Mouse (Mus musculus) intestine, embryonic 15.5 days (tissue): ENCODE measurements around the gene Ntf3. TPM values are rescaled to one million over a fixed set of nuclear protein-coding genes. Genes with fewer than 3 reads are reported as not detected.

Experiments
- ATAC-seq: fragments of 200-750 bp; cut with Nextera tagmentation; 2 replicates; pipeline ENCODE4 v1.8.0; 2017; ENCODE audit warnings: moderate TSS enrichment, moderate library complexity
- H3K27ac ChIP-seq: fragments of 300-500 bp; sonication (generic); 2 replicates; pipeline ENCODE4 v1.5.1; 2015; ENCODE audit warnings: mild to moderate bottlenecking, inconsistent platforms
- H3K27me3 ChIP-seq: fragments of 300-500 bp; sonication (generic); replicated peaks from 2 replicates; pipeline ENCODE4 v1.6.1; 2015; ENCODE audit warnings: inconsistent platforms
- H3K36me3 ChIP-seq: fragments of 300-500 bp; sonication (generic); 2 replicates; pipeline ENCODE4 v1.6.1; 2015; ENCODE audit warnings: inconsistent platforms
- H3K4me1 ChIP-seq: fragments of 300-500 bp; sonication (generic); replicated peaks from 2 replicates; pipeline ENCODE4 v1.6.1; 2015; ENCODE audit warnings: inconsistent platforms
- H3K4me2 ChIP-seq: fragments of 300-500 bp; sonication (generic); replicated peaks from 2 replicates; pipeline ENCODE4 v1.6.1; 2015; ENCODE audit warnings: mild to moderate bottlenecking, inconsistent platforms
- H3K4me3 ChIP-seq: fragments of 300-500 bp; sonication (generic); replicated peaks from 2 replicates; pipeline ENCODE4 v1.5.1; 2015; ENCODE audit warnings: inconsistent platforms
- H3K9ac ChIP-seq: fragments of 300-500 bp; sonication (generic); 2 replicates; pipeline ENCODE4 v1.6.1; 2015; ENCODE audit warnings: inconsistent platforms
- H3K9me3 ChIP-seq: fragments of 300-500 bp; sonication (generic); 2 replicates; pipeline ENCODE4 v1.6.1; 2016; ENCODE audit warnings: inconsistent platforms
- WGBS: fragments of 180-500 bp; shearing (Covaris S2); methylation state at CpG from one replicate; pipeline ENCODE4 v1.1.7; 2015; 5-methylcytosine and 5-hydroxymethylcytosine counted together
- polyA plus RNA-seq: library from polyadenylated mRNA; unstranded; fragments of >200 nt; fragmentation: Nextera tagmentation; extraction: Ambion mirVana; gene quantifications from 2 replicates; pipeline ENCODE4 v1.2.1, GENCODE M21; 2015

Gene Ntf3
- polyA plus RNA-seq, 1 experiment from 2014 or later = 7.8 TPM

DNA sequence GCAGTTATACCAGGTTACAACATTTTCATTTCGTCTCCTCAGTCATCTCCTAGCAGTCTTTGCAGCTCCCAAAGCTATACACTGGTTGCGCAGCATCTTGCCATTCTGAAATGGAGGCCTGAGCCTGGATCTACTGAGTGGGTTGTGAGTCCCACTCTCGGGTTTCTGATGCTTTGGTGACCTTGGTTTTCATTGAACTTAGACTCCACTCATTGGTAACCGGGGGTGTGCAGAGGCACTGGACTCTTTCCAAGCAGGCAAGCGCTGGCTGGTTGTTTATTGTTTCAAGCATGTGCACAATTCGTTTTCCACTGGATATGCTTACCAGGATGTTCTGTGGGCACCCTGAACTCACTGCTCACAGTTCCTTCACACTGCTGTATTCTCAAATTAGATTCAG is 71.7 kb downstream of the Ntf3 start:
- 0 out of 2 replicates have a peak, but pooled peaks cover 2% of the 10 kb centered on the region for H3K4me1 ChIP-seq
- H3K9ac ChIP-seq = no peak overlapping the region
- H3K4me3 ChIP-seq = no peak overlapping the region
- no peak for ATAC-seq
- no peaks in the 10 kb centered on the region for H3K9me3 ChIP-seq
- H3K4me2 ChIP-seq = no peak overlapping the region
- no peaks in the 10 kb centered on the region for H3K36me3 ChIP-seq
- 69% methylated on average over 6 of the region's 6 CpGs for WGBS
- H3K27me3 ChIP-seq = no peaks in the 10 kb centered on the region
- no peak overlapping the region for H3K27ac ChIP-seq

DNA sequence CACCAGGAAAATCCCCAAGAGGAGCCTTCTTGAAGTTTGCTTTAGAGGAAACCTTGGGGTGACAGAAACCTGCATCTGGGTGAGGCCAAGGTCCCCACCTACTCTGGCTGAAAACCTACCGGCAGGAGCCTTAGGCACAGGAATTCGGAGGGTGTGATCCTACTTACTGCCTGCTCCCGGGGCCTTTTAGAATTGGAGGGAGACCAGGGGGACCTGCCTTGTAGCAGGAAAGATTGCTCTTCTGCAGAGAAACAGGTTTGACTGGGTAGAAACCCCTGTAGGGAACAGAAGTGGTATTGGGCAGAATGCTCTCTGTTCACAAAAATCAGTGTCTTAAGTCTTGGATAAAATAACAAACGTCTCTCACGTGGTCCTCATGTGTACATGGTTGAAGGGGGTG is 74.7 kb downstream of the Ntf3 start:
- H3K4me3 ChIP-seq = no peak overlapping the region
- 45% methylated on average over 5 of the region's 5 CpGs for WGBS
- ATAC-seq = no peak
- H3K36me3 ChIP-seq = no peaks in the 10 kb centered on the region
- H3K9me3 ChIP-seq = no peaks in the 10 kb centered on the region
- no peaks in the 10 kb centered on the region for H3K27me3 ChIP-seq
- no peak overlapping the region for H3K27ac ChIP-seq
- no peak overlapping the region for H3K9ac ChIP-seq
- 0 out of 2 replicates have a peak, but pooled peaks cover 2% of the 10 kb centered on the region for H3K4me1 ChIP-seq
- H3K4me2 ChIP-seq = no peak overlapping the region

DNA sequence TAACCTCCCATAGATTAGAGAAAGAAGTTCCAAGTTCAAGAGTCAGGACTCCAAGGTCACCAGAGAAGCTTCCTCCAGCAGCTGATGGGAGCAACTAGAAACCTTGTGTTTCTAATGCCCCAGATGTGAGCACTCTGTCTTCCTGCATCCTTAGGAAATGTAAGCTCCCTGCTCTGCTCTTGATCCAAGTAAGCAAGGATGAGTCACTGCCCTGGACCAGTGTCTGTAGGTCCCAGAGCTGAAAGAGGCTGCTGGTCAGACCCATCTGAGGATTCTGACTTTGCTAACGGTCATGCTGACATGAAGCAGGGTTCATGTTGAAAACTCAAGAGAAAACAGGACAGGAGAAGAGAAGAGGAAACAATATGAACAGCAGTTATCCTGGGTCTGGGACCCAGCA is 76.6 kb downstream of the Ntf3 start:
- H3K36me3 ChIP-seq = no peaks in the 10 kb centered on the region
- H3K27me3 ChIP-seq = no peaks in the 10 kb centered on the region
- ATAC-seq = no peak
- H3K9me3 ChIP-seq = no peaks in the 10 kb centered on the region
- no peak overlapping the region for H3K9ac ChIP-seq
- no peak overlapping the region for H3K4me2 ChIP-seq
- no peaks in the 10 kb centered on the region for H3K4me1 ChIP-seq
- 78% methylated on average over 1 of the region's 1 CpGs for WGBS
- H3K4me3 ChIP-seq = no peak overlapping the region
- no peak overlapping the region for H3K27ac ChIP-seq

DNA sequence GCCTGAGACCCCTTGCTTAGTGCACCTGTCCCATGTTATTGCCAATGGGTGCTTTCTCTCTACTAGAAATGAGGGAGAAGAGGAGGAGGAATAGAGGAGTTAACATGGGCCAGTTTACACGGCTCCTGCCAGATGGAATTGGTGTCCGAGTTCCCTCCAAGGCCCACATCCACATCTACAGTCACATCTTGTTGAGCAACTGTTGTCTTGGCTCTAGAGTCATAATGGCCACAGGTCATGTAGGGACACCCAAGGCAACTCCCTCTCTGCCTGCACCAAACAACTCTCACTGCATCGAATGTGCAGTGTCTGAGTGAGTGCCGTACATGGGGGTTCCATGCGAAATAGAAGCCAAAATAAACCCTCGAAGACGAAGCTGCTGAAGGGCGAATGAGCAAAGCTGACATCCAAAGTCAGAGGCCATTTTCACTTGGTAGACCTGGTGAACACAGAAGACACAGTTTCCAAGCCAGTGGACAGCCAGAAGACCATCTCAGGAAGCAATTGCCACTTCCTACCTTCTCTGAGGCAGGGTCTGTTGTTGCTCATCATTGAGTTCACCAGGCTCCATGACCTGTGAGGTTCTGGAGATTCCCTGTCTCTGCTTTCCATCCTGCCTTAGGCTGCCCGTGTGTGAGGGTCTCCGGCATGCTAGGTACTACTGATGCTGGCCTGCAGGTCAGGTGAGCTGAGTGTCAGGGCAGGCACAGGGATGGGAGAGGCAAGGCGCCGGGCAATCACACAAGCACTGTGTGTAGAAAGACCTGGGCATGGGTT is 78.0 kb downstream of the Ntf3 start:
- 91% methylated on average over 12 of the region's 12 CpGs for WGBS
- no peak for ATAC-seq
- Histone ChIP-seq H3K27ac (no peak overlapping the region), H3K4me1 (no peaks in the 10 kb centered on the region), H3K27me3 (no peaks in the 10 kb centered on the region), H3K9me3 (no peaks in the 10 kb centered on the region), H3K36me3 (no peaks in the 10 kb centered on the region), H3K4me2 (no peak overlapping the region), H3K4me3 (no peak overlapping the region), H3K9ac (no peak overlapping the region)

DNA sequence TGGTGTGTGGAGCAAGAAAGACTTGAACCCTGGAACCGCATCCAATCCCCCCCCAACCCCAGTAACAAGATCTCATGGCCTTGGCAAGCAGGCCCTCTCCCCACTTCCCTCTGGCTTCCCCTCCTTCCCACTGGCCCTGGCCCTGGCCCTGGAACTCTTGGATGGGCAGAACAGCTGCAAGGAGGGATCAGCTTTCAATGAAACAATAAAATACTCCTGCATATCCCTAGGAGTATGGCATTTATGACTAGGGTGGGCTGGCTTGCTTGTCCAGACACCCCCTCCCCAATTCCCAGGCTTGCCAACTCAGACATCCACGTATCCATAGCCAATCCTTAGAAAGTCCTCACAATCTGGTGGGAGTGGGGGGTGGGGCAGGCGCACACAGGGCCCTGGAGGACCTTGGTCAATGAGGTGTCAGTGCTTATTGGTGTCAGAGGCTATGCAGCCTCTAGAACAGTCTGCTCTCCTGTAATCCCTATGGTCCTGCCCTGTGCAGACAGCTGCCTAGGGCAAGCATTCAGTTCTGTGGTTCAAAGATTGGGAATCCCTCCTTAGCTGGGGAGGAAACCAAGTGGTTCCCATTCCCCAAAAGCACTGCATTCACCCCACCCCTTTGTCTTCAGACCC is 80.3 kb downstream of the Ntf3 start:
- Histone ChIP-seq H3K27ac (no peak overlapping the region), H3K4me3 (no peak overlapping the region), H3K4me1 (no peaks in the 10 kb centered on the region), H3K36me3 (no peaks in the 10 kb centered on the region), H3K9ac (no peak overlapping the region), H3K27me3 (no peaks in the 10 kb centered on the region), H3K9me3 (no peaks in the 10 kb centered on the region), H3K4me2 (no peak overlapping the region)
- 76% methylated on average over 3 of the region's 3 CpGs for WGBS
- no peak for ATAC-seq

DNA sequence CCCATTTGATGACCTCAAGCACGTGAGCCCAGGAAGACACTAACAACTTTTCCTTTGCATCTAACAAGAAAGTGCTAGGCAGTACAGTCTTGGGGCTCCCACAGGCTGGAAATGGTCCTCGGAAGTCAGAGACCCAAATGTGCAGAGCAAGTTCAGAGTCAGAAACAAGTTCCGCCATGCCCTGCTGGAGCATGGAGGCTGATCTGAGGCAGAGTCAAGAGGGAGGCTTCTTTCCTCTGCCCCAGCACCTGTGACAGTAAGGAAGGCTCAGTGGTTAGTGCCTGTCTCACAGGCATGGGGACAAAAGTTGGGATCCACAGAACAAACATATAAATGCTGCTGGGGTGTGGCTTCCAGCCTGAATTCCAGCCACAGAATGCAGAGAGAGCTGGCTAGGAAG is 86.2 kb downstream of the Ntf3 start:
- no peak overlapping the region for H3K9ac ChIP-seq
- no peaks in the 10 kb centered on the region for H3K4me1 ChIP-seq
- H3K9me3 ChIP-seq = no peaks in the 10 kb centered on the region
- H3K27me3 ChIP-seq = no peaks in the 10 kb centered on the region
- H3K27ac ChIP-seq = no peak overlapping the region
- no peaks in the 10 kb centered on the region for H3K36me3 ChIP-seq
- ATAC-seq = no peak
- 78% methylated on average over 3 of the region's 3 CpGs for WGBS
- H3K4me3 ChIP-seq = no peak overlapping the region
- no peak overlapping the region for H3K4me2 ChIP-seq

DNA sequence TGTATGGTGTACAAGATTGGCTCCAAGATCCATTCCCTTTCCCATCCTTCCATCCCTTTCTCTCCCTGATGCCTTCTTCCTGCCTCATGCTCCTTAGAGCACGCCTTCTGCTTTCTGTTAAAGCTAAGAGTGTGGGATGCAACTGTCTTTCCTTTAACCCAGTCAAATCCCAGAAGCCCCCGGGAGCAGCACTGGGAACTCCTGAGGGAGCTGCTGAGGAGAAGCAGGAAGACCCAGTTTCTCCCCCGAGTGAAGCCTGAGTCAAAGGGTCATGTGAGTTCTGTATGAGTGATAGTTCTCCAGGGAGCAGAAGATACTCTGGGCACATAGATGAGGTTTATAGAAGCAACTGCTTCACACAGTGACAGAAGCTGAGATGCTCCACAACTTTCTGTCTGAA is 109.0 kb downstream of the Ntf3 start:
- 70% methylated on average over 3 of the region's 3 CpGs for whole genome bisulfite sequencing
- H3K9me3 ChIP-seq = no peaks in the 10 kb centered on the region
- no peak overlapping the region for H3K4me3 ChIP-seq
- no peaks in the 10 kb centered on the region for H3K36me3 ChIP-seq
- H3K4me2 ChIP-seq = no peak overlapping the region
- ATAC-seq = no peak
- H3K4me1 ChIP-seq = no peaks in the 10 kb centered on the region
- no peaks in the 10 kb centered on the region for H3K27me3 ChIP-seq
- H3K27ac ChIP-seq = no peak overlapping the region
- no peak overlapping the region for H3K9ac ChIP-seq

DNA sequence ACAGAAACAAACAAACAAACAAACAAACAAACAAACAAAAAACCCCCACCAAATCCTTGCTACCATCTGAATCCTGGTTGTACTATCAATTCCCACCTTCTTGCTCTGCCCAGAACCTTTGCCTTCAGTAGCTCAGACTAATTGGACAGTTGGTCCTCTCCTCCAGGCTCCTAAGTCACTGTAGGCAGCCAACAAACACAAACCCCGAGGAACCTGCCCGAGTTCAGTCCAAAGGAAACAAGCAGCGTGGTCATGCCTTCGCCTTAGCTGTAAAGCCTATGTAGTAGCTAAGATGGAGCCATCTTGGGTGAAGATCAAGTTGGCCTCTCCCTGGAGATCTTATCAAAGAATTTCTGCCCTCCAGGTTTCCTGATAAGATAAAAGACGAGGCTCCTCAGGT is 113.6 kb downstream of the Ntf3 start:
- ATAC-seq = no peak
- no peaks in the 10 kb centered on the region for H3K9me3 ChIP-seq
- no peak overlapping the region for H3K4me3 ChIP-seq
- no peak overlapping the region for H3K27ac ChIP-seq
- no peak overlapping the region for H3K4me2 ChIP-seq
- 76% methylated on average over 5 of the region's 5 CpGs for WGBS
- no peaks in the 10 kb centered on the region for H3K4me1 ChIP-seq
- H3K9ac ChIP-seq = no peak overlapping the region
- no peaks in the 10 kb centered on the region for H3K27me3 ChIP-seq
- no peaks in the 10 kb centered on the region for H3K36me3 ChIP-seq
